Mouse (Mus musculus) heart, postnatal 0 days (tissue): ENCODE data around the gene Havcr2. TPM values are rescaled to one million over a fixed set of nuclear protein-coding genes. Genes with fewer than 3 reads are reported as not detected.

Experiments
- ATAC-seq: fragments of 200-750 bp; cut with Nextera tagmentation; 2 replicates; pipeline ENCODE4 v1.8.0; 2017; ENCODE audit warnings: low read depth, moderate number of reproducible peaks, moderate library complexity; ENCODE audit not compliant: insufficient read depth
- DNase-seq: peaks from one replicate; pipeline ENCODE4 v3.0.0-alpha.2; 2016; ENCODE audit warnings: low spot score
- H3K27ac ChIP-seq: fragments of 300-500 bp; sonication (generic); 2 replicates; pipeline ENCODE4 v1.5.1; 2014; ENCODE audit warnings: low read depth, mild to moderate bottlenecking
- H3K27me3 ChIP-seq: fragments of 300-500 bp; sonication (generic); 2 replicates; pipeline ENCODE4 v1.6.1; 2014; ENCODE audit warnings: low read length, mixed read lengths; ENCODE audit not compliant: control insufficient read depth, insufficient read depth
- H3K36me3 ChIP-seq: fragments of 300-500 bp; sonication (generic); replicated peaks from 2 replicates; pipeline ENCODE4 v1.6.1; 2014; ENCODE audit warnings: low read length, mixed read lengths; ENCODE audit not compliant: control insufficient read depth, insufficient read depth
- H3K4me1 ChIP-seq: fragments of 300-500 bp; sonication (generic); 2 replicates; pipeline ENCODE4 v1.6.1; 2014; ENCODE audit warnings: antibody characterized with exemption; ENCODE audit not compliant: control insufficient read depth, insufficient read depth
- H3K4me2 ChIP-seq: fragments of 300-500 bp; sonication (generic); 2 replicates; pipeline ENCODE4 v1.6.1; 2014; ENCODE audit warnings: low read depth, mild to moderate bottlenecking, low read length, moderate library complexity
- H3K4me3 ChIP-seq: fragments of 300-500 bp; sonication (generic); 2 replicates; pipeline ENCODE4 v1.5.1; 2014; ENCODE audit warnings: low read depth, low read length
- H3K9ac ChIP-seq: fragments of 300-500 bp; sonication (generic); replicated peaks from 2 replicates; pipeline ENCODE4 v1.6.1; 2014; ENCODE audit warnings: low read depth, low read length, mixed read lengths
- H3K9me3 ChIP-seq: fragments of 300-500 bp; sonication (generic); replicated peaks from 2 replicates; pipeline ENCODE4 v1.6.1; 2016; ENCODE audit warnings: low read length; ENCODE audit not compliant: control insufficient read depth
- CTCF ChIP-seq: IDR thresholded peaks from 2 replicates; pipeline ENCODE4 v1.5.1; 2016; ENCODE audit warnings: antibody characterized with exemption, control low read depth, low read depth
- EP300 ChIP-seq: IDR thresholded peaks from 2 replicates; pipeline ENCODE4 v1.6.1; 2016; ENCODE audit warnings: antibody characterized with exemption, low read depth
- WGBS: fragments of 180-500 bp; shearing (Covaris S2); extraction: QIAGEN DNeasy Blood & Tissue Kit; methylation state at CpG from one replicate; pipeline ENCODE4 v1.1.7; 2014; 5-methylcytosine and 5-hydroxymethylcytosine counted together
- polyA plus RNA-seq: library from polyadenylated mRNA; unstranded; fragments of >200 nt; fragmentation: Nextera tagmentation; extraction: Ambion mirVana; gene quantifications from 2 replicates; pipeline ENCODE4 v1.2.1, GENCODE M21; 2015
- total RNA-seq: library from RNA; depleted of rRNA; stranded (reverse); fragments of >200 nt; gene quantifications from 2 replicates; pipeline ENCODE4 v1.2.3, GENCODE M21; 2014; ENCODE audit warnings: low replicate concordance

Gene Havcr2
- total and polyA plus RNA-seq, 2 experiments from 2014 or later = 0.07 TPM; not detected in 1

- H3K4me2 ChIP-seq = no peak overlapping the region
- ATAC-seq = no peak
- H3K9ac ChIP-seq = no peak overlapping the region
- WGBS = 80% methylated on average over 5 of the region's 5 CpGs
- no peak overlapping the region for H3K4me3 ChIP-seq
- TF ChIP-seq EP300 = no peak
- TF ChIP-seq CTCF = no peak
- no peaks in the 10 kb centered on the region for H3K27me3 ChIP-seq
- H3K4me1 ChIP-seq = no peaks in the 10 kb centered on the region
- no peaks in the 10 kb centered on the region for H3K9me3 ChIP-seq
- no peak for DNase-seq
- H3K27ac ChIP-seq = no peak overlapping the region
- H3K36me3 ChIP-seq = peaks cover 13% of the 10 kb centered on the region
These were observed 10.8 kb upstream of the Havcr2 start for GRCm38 (mm10) chr11:46443979-46444378.

GRCm38 (mm10) chr11:46446150-46446549 is 8.6 kb upstream of the Havcr2 start:
- Histone ChIP-seq H3K36me3 (peaks cover 5% of the 10 kb centered on the region; the same call in 1 of the 2 replicates), H3K4me1 (no peaks in the 10 kb centered on the region), H3K4me3 (no peak overlapping the region), H3K9me3 (no peaks in the 10 kb centered on the region), H3K9ac (no peak overlapping the region), H3K4me2 (no peak overlapping the region), H3K27me3 (no peaks in the 10 kb centered on the region), H3K27ac (no peak overlapping the region)
- DNase-seq (no peak), ATAC-seq (no peak)
- WGBS = 87% methylated on average over 6 of the region's 6 CpGs
- TF ChIP-seq EP300 = no peak
- no peak for TF ChIP-seq CTCF

- H3K27me3 ChIP-seq = no peaks in the 10 kb centered on the region
- TF ChIP-seq EP300 (no peak), CTCF (no peak)
- H3K36me3 ChIP-seq = 0 out of 2 replicates have a peak, but pooled peaks cover 2% of the 10 kb centered on the region
- H3K4me1 ChIP-seq = no peaks in the 10 kb centered on the region
- 70% methylated on average over 13 of the region's 13 CpGs for WGBS
- H3K4me3 ChIP-seq = no peak overlapping the region
- no peak overlapping the region for H3K4me2 ChIP-seq
- DNase-seq (no peak), ATAC-seq (no peak)
- H3K27ac ChIP-seq = no peak overlapping the region
- H3K9ac ChIP-seq = no peak overlapping the region
- H3K9me3 ChIP-seq = no peaks in the 10 kb centered on the region
These were observed 6.9 kb upstream of the Havcr2 start for GRCm38 (mm10) chr11:46447644-46448484.

- ATAC-seq = no peak
- 74% methylated on average over 11 of the region's 11 CpGs for WGBS
These were observed 5.2 kb upstream of the Havcr2 start for GRCm38 (mm10) chr11:46449461-46450080.

GRCm38 (mm10) chr11:46459960-46460359 is 5.2 kb downstream of the Havcr2 start:
- no peak overlapping the region for H3K4me3 ChIP-seq
- TF ChIP-seq CTCF (no peak), EP300 (no peak)
- no peaks in the 10 kb centered on the region for H3K4me1 ChIP-seq
- 68% methylated on average over 3 of the region's 3 CpGs for WGBS
- H3K36me3 ChIP-seq = no peaks in the 10 kb centered on the region
- H3K4me2 ChIP-seq = no peak overlapping the region
- no peak overlapping the region for H3K27ac ChIP-seq
- DNase-seq = no peak
- H3K9me3 ChIP-seq = no peaks in the 10 kb centered on the region
- no peak for ATAC-seq
- H3K9ac ChIP-seq = no peak overlapping the region
- H3K27me3 ChIP-seq = no peaks in the 10 kb centered on the region

More at GRCm38 (mm10) chr11:46449461-46450080, 5.2 kb upstream of the Havcr2 start:
- TF ChIP-seq CTCF (no peak), EP300 (no peak)
- no peaks in the 10 kb centered on the region for H3K27me3 ChIP-seq
- H3K4me3 ChIP-seq = no peak overlapping the region
- no peaks in the 10 kb centered on the region for H3K9me3 ChIP-seq
- H3K9ac ChIP-seq = no peak overlapping the region
- H3K4me2 ChIP-seq = no peak overlapping the region
- H3K36me3 ChIP-seq = no peaks in the 10 kb centered on the region
- no peaks in the 10 kb centered on the region for H3K4me1 ChIP-seq
- no peak for DNase-seq
- no peak overlapping the region for H3K27ac ChIP-seq
